Mouse (Mus musculus) lung, postnatal 0 days (tissue): ENCODE results near the gene Mpz. TPM values are rescaled to one million over a fixed set of nuclear protein-coding genes. Genes with fewer than 3 reads are reported as not detected.
"Not testable (repeated sequence)": the region's sequence is repeated elsewhere in the genome, so short reads cannot be mapped to it uniquely, and the experiment has no call there.

Source experiments
- ATAC-seq: fragments of 200-750 bp; cut with Nextera tagmentation; 2 replicates; pipeline ENCODE4 v1.8.0; 2017; ENCODE audit warnings: moderate library complexity
- DNase-seq: peaks from one replicate; pipeline ENCODE4 v3.0.0-alpha.2; 2016; ENCODE audit warnings: low spot score
- H3K27ac ChIP-seq: fragments of 300-500 bp; sonication (generic); 2 replicates; pipeline ENCODE4 v1.5.1; 2014; ENCODE audit warnings: antibody characterized with exemption, mild to moderate bottlenecking, low read length, mixed read lengths
- H3K27me3 ChIP-seq: fragments of 300-500 bp; sonication (generic); replicated peaks from 2 replicates; pipeline ENCODE4 v1.6.1; 2014; ENCODE audit warnings: low read length, mixed read lengths; ENCODE audit not compliant: insufficient read depth
- H3K36me3 ChIP-seq: fragments of 300-500 bp; sonication (generic); 2 replicates; pipeline ENCODE4 v1.6.1; 2014; ENCODE audit warnings: low read length, mixed read lengths; ENCODE audit not compliant: insufficient read depth
- H3K4me1 ChIP-seq: fragments of 300-500 bp; sonication (generic); 2 replicates; pipeline ENCODE4 v1.6.1; 2014; ENCODE audit warnings: antibody characterized with exemption, low read depth, low read length, mixed read lengths; ENCODE audit not compliant: insufficient read depth
- H3K4me2 ChIP-seq: fragments of 300-500 bp; sonication (generic); replicated peaks from 2 replicates; pipeline ENCODE4 v1.6.1; 2014; ENCODE audit warnings: low read depth, mild to moderate bottlenecking, low read length, moderate library complexity, mixed read lengths
- H3K4me3 ChIP-seq: fragments of 300-500 bp; sonication (generic); 2 replicates; pipeline ENCODE4 v1.5.1; 2014; ENCODE audit warnings: low read depth, low read length
- H3K9ac ChIP-seq: fragments of 300-500 bp; sonication (generic); replicated peaks from 2 replicates; pipeline ENCODE4 v1.6.1; 2014; ENCODE audit warnings: low read depth, mild to moderate bottlenecking
- H3K9me3 ChIP-seq: fragments of 300-500 bp; sonication (generic); 2 replicates; pipeline ENCODE4 v1.6.1; 2016; ENCODE audit warnings: low read length, mixed read lengths
- CTCF ChIP-seq: IDR thresholded peaks from 2 replicates; pipeline ENCODE4 v1.5.1; 2016; ENCODE audit warnings: antibody characterized with exemption, mild to moderate bottlenecking
- EP300 ChIP-seq: IDR thresholded peaks from 2 replicates; pipeline ENCODE4 v1.6.1; 2016; ENCODE audit warnings: antibody characterized with exemption, mild to moderate bottlenecking, control low read depth
- WGBS: fragments of 180-500 bp; shearing (Covaris S2); extraction: QIAGEN DNeasy Blood & Tissue Kit; methylation state at CpG from one replicate; pipeline ENCODE4 v1.1.7; 2014; 5-methylcytosine and 5-hydroxymethylcytosine counted together
- polyA plus RNA-seq: library from polyadenylated mRNA; unstranded; fragments of >200 nt; fragmentation: Nextera tagmentation; extraction: Ambion mirVana; gene quantifications from 2 replicates; pipeline ENCODE4 v1.2.1, GENCODE M21; 2015

Mpz gene
- polyA plus RNA-seq, 1 experiment from 2014 or later = 0.62 TPM

GRCm38 (mm10) chr1:171122932-171123331 is 27.6 kb upstream of the Mpz start:
- peak; percentile 82 for DNase-seq
- no peaks in the 10 kb centered on the region for H3K27me3 ChIP-seq
- peak; percentile 84 for ATAC-seq
- H3K9me3 ChIP-seq = no peaks in the 10 kb centered on the region
- H3K4me1 ChIP-seq = peaks cover 3% of the 10 kb centered on the region; the same call in 1 of the 2 replicates
- WGBS = 24% methylated on average over 7 of the region's 7 CpGs
- no peaks in the 10 kb centered on the region for H3K36me3 ChIP-seq
- no peak overlapping the region for H3K4me2 ChIP-seq
- H3K9ac ChIP-seq = no peak overlapping the region
- H3K4me3 ChIP-seq = no peak overlapping the region
- no peak overlapping the region for H3K27ac ChIP-seq
- TF ChIP-seq EP300 (no peak), CTCF (no peak)

DNA sequence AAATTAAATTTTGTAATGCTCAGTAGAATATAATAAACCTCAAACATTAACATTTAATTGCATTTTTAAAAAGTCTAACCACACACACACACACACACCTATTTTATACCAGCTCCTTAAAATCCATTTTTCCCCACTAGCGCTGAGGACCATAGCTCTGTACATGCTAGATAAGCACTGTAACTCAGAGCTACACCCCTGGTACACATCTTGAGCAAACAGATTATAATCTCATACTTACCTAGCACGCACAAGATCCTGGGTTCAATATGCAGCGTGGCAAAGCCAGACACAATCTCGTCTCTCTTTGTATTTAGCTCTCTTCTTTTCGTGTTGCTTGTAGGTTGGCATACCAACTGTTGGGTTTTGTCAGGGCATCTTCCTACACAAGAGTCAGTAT is 26.1 kb upstream of the Mpz start:
- Histone ChIP-seq H3K27me3 (no peaks in the 10 kb centered on the region), H3K9me3 (no peaks in the 10 kb centered on the region), H3K4me1 (0 out of 2 replicates have a peak, but pooled peaks cover 3% of the 10 kb centered on the region), H3K4me2 (no peak overlapping the region), H3K36me3 (peaks cover 5% of the 10 kb centered on the region; the same call in 1 of the 2 replicates), H3K9ac (no peak overlapping the region), H3K4me3 (no peak overlapping the region), H3K27ac (no peak overlapping the region)
- ATAC-seq (no peak), DNase-seq (no peak)
- WGBS = 82% methylated on average over 5 of the region's 5 CpGs
- TF ChIP-seq EP300 (no peak), CTCF (no peak)

DNA sequence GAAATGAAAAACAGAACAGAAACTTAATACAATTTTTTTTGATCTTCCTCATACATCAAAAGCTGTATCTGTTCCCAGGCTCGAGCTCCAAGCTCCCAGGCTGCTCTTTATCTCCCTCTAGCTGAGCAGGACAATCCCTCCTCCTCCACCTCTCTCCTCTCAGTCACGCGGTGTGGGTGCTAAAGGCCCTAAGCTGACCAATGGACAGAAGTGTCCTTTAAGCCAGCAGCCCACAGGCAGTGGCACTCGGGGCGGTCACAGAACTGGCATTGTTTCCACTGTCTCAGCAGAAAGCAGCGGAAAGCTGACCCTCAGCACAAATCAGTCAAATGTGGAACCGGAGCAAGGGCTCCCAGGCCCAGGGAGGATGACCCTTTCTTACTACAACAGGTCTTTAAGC is 21.3 kb upstream of the Mpz start:
- Histone ChIP-seq H3K4me2 (no peak overlapping the region), H3K27me3 (no peaks in the 10 kb centered on the region), H3K27ac (no peak overlapping the region), H3K4me3 (no peak overlapping the region), H3K36me3 (peaks cover 28% of the 10 kb centered on the region), H3K4me1 (no peaks in the 10 kb centered on the region), H3K9me3 (no peaks in the 10 kb centered on the region), H3K9ac (no peak overlapping the region)
- TF ChIP-seq EP300 (no peak), CTCF (0 out of 2 replicates have a peak, but pooled peaks have one; percentile 10)
- WGBS = 70% methylated on average over 7 of the region's 7 CpGs
- ATAC-seq (no peak), DNase-seq (no peak)

- Histone ChIP-seq H3K27ac (no peak overlapping the region), H3K4me3 (no peak overlapping the region), H3K9me3 (no peaks in the 10 kb centered on the region), H3K27me3 (no peaks in the 10 kb centered on the region), H3K4me1 (no peaks in the 10 kb centered on the region), H3K4me2 (no peak overlapping the region), H3K9ac (no peak overlapping the region), H3K36me3 (peaks cover 38% of the 10 kb centered on the region)
- TF ChIP-seq CTCF (no peak), EP300 (no peak)
- WGBS = 81% methylated on average over 1 of the region's 1 CpGs
- no peak for DNase-seq
- no peak for ATAC-seq
Measured at GRCm38 (mm10) chr1:171130971-171131370, 19.5 kb upstream of the Mpz start.

- ATAC-seq = no peak
- H3K4me2 ChIP-seq = no peak overlapping the region
- no peak overlapping the region for H3K27ac ChIP-seq
- H3K9me3 ChIP-seq = no peaks in the 10 kb centered on the region
- no peak overlapping the region for H3K9ac ChIP-seq
- 97% methylated on average over 2 of the region's 2 CpGs for WGBS
- no peak for TF ChIP-seq EP300
- TF ChIP-seq CTCF = no peak
- H3K4me3 ChIP-seq = no peak overlapping the region
- DNase-seq = no peak
- no peaks in the 10 kb centered on the region for H3K27me3 ChIP-seq
- peaks cover 37% of the 10 kb centered on the region for H3K36me3 ChIP-seq
- H3K4me1 ChIP-seq = no peaks in the 10 kb centered on the region
Measured at GRCm38 (mm10) chr1:171135600-171135999, 14.9 kb upstream of the Mpz start.

DNA sequence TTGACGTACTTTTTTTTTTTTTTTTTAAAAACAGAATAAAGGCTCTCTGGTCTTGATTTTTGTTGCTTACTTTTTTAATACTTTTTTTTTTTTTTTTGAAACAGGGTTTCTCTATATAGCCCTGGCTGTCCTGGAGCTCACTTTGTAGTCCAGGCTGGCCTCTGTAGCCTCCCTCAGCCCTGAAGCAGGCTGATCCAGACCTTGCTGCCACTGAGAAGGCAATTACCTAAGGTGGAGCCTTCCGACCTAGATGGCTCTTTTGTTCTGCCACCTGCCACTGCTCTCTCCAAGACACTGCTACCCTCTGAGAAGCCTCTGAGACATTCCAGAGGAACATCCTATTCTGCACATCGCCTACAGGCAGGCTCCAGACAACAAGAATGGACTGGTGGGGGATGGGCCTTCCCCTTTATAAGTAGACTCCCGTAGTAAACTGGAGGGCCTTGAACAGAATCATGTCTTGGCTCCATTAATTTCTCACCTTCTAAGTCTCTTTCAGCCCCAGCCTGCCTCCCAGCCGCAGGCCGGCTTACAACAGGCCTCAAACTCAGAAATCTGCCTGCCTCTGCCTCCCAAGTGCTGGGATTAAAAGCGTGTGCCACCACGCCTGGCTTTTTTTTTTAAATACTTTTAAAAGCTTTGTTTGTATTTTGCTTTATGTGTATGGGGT is 12.9 kb upstream of the Mpz start:
- not testable (repeated sequence) for H3K4me1 ChIP-seq, DNase-seq, H3K4me3 ChIP-seq, H3K27me3 ChIP-seq, H3K27ac ChIP-seq, H3K9me3 ChIP-seq, H3K4me2 ChIP-seq, H3K9ac ChIP-seq, ATAC-seq
- whole genome bisulfite sequencing = 92% methylated on average over 8 of the region's 8 CpGs
- H3K36me3 ChIP-seq = peaks cover 43% of the 10 kb centered on the region; the same call in 1 of the 2 replicates

- not testable (repeated sequence) for H3K4me3 ChIP-seq, H3K9me3 ChIP-seq, DNase-seq, H3K4me1 ChIP-seq, ATAC-seq, H3K4me2 ChIP-seq, H3K9ac ChIP-seq, H3K27me3 ChIP-seq, H3K27ac ChIP-seq
- H3K36me3 ChIP-seq = peaks cover 21% of the 10 kb centered on the region; the same call in 1 of the 2 replicates
- WGBS = 81% methylated on average over 9 of the region's 11 CpGs
Measured at GRCm38 (mm10) chr1:171142981-171143380, 7.5 kb upstream of the Mpz start.
